Mouse (Mus musculus) intestine, embryonic 14.5 days (tissue): ENCODE measurements around the gene Clic6. TPM values are rescaled to one million over a fixed set of nuclear protein-coding genes. Genes with fewer than 3 reads are reported as not detected.

Experiments
- ATAC-seq: fragments of 200-750 bp; cut with Nextera tagmentation; replicated peaks from 2 replicates; pipeline ENCODE4 v1.8.0; 2017; ENCODE audit warnings: low read depth, moderate number of reproducible peaks, moderate TSS enrichment, moderate library complexity; ENCODE audit not compliant: low FRiP score, low TSS enrichment
- DNase-seq: peaks from one replicate; pipeline ENCODE4 v3.0.0-alpha.2; 2018; ENCODE audit warnings: low spot score
- H3K27ac ChIP-seq: fragments of 300-500 bp; sonication (generic); 2 replicates; pipeline ENCODE4 v1.5.1; 2014; ENCODE audit warnings: low read depth, mild to moderate bottlenecking, control low read depth
- H3K27me3 ChIP-seq: fragments of 300-500 bp; sonication (generic); replicated peaks from 2 replicates; pipeline ENCODE4 v1.6.1; 2014; ENCODE audit warnings: low read length, control low read depth; ENCODE audit not compliant: control insufficient read depth, insufficient read depth
- H3K36me3 ChIP-seq: fragments of 300-500 bp; sonication (generic); 2 replicates; pipeline ENCODE4 v1.6.1; 2014; ENCODE audit warnings: low read length, control low read depth; ENCODE audit not compliant: control insufficient read depth, insufficient read depth
- H3K4me1 ChIP-seq: fragments of 300-500 bp; sonication (generic); replicated peaks from 2 replicates; pipeline ENCODE4 v1.6.1; 2014; ENCODE audit warnings: low read length, control low read depth, mixed read lengths; ENCODE audit not compliant: control insufficient read depth, insufficient read depth
- H3K4me2 ChIP-seq: fragments of 300-500 bp; sonication (generic); 2 replicates; pipeline ENCODE4 v1.6.1; 2014; ENCODE audit warnings: low read length
- H3K4me3 ChIP-seq: fragments of 300-500 bp; sonication (generic); 2 replicates; pipeline ENCODE4 v1.5.1; 2014; ENCODE audit warnings: low read depth, low read length, control low read depth, mixed read lengths
- H3K9ac ChIP-seq: fragments of 300-500 bp; sonication (generic); 2 replicates; pipeline ENCODE4 v1.6.1; 2014; ENCODE audit warnings: mild to moderate bottlenecking, low read length
- H3K9me3 ChIP-seq: fragments of 300-500 bp; sonication (generic); 2 replicates; pipeline ENCODE4 v1.6.1; 2016; ENCODE audit warnings: low read length, control low read depth; ENCODE audit not compliant: control insufficient read depth
- WGBS: fragments of 180-500 bp; shearing (Covaris S2); extraction: QIAGEN DNeasy Blood & Tissue Kit; methylation state at CpG from one replicate; pipeline ENCODE4 v1.1.7; 2014; 5-methylcytosine and 5-hydroxymethylcytosine counted together
- polyA plus RNA-seq: library from polyadenylated mRNA; unstranded; fragments of >200 nt; fragmentation: Nextera tagmentation; extraction: Ambion mirVana; gene quantifications from 2 replicates; pipeline ENCODE4 v1.2.1, GENCODE M21; 2014

Gene Clic6
- polyA plus RNA-seq, 1 experiment from 2014 or later: 29.9 TPM

- DNase-seq: peak; percentile 76
- H3K9me3 ChIP-seq: no peaks in the 10 kb centered on the region
- 10% methylated on average over 23 of the region's 23 CpGs for WGBS
Observed at GRCm38 (mm10) chr16:92478561-92479150, 6.9 kb upstream of the Clic6 start.

DNA sequence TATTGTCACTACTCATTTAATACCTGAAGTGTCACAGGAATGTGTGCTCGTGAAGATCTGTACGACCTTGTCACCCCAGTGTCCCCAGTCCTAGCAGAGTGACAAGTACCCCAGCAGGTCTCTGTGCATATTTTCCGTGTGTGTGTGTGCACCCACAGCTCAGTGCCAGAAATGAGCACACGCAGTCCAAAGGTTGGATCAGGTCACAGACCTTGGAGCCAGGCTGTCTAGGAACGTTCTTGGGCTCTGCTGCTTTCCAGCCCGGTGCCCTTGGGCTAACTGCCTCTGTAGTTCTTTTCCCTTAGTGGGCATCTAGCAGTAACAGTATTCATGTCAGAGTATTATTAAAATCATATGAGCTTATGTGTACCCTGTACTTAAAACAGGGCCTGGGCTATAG is 1.6 kb downstream of the Clic6 start:
- ATAC-seq (no peak), DNase-seq (no peak)
- H3K27ac ChIP-seq: no peak overlapping the region
- no peak overlapping the region for H3K4me3 ChIP-seq
- H3K27me3 ChIP-seq: no peaks in the 10 kb centered on the region
- 72% methylated on average over 6 of the region's 6 CpGs for WGBS
- no peaks in the 10 kb centered on the region for H3K9me3 ChIP-seq
- H3K4me2 ChIP-seq: no peak overlapping the region
- no peaks in the 10 kb centered on the region for H3K36me3 ChIP-seq
- H3K9ac ChIP-seq: no peak overlapping the region
- no peaks in the 10 kb centered on the region for H3K4me1 ChIP-seq

More at GRCm38 (mm10) chr16:92478561-92479150, 6.9 kb upstream of the Clic6 start:
- no peak overlapping the region for H3K9ac ChIP-seq
- H3K4me1 ChIP-seq: no peaks in the 10 kb centered on the region
- peak overlapping the region; percentile 39 for H3K4me2 ChIP-seq
- 0 out of 2 replicates have a peak, but pooled peaks have one; percentile 42 for ATAC-seq
- H3K36me3 ChIP-seq: no peaks in the 10 kb centered on the region
- H3K27me3 ChIP-seq: peaks cover 7% of the 10 kb centered on the region; the same call in 1 of the 2 replicates
- H3K27ac ChIP-seq: no peak overlapping the region
- H3K4me3 ChIP-seq: peak overlapping the region; percentile 13; the same call in 1 of the 2 replicates

GRCm38 (mm10) chr16:92487489-92487888 is 2.0 kb downstream of the Clic6 start:
- Histone ChIP-seq H3K4me3 (no peak overlapping the region), H3K4me1 (no peaks in the 10 kb centered on the region), H3K4me2 (no peak overlapping the region), H3K36me3 (no peaks in the 10 kb centered on the region), H3K27me3 (no peaks in the 10 kb centered on the region), H3K9me3 (no peaks in the 10 kb centered on the region), H3K9ac (no peak overlapping the region), H3K27ac (no peak overlapping the region)
- DNase-seq (no peak), ATAC-seq (no peak)
- 58% methylated on average over 4 of the region's 4 CpGs for WGBS

- H3K9ac ChIP-seq: no peak overlapping the region
- no peak overlapping the region for H3K27ac ChIP-seq
- no peaks in the 10 kb centered on the region for H3K4me1 ChIP-seq
- 88% methylated on average over 5 of the region's 5 CpGs for WGBS
- no peaks in the 10 kb centered on the region for H3K27me3 ChIP-seq
- H3K4me2 ChIP-seq: no peak overlapping the region
- no peak overlapping the region for H3K4me3 ChIP-seq
- H3K36me3 ChIP-seq: no peaks in the 10 kb centered on the region
- H3K9me3 ChIP-seq: no peaks in the 10 kb centered on the region
- DNase-seq (no peak), ATAC-seq (no peak)
Observed at GRCm38 (mm10) chr16:92488456-92488855, 2.9 kb downstream of the Clic6 start.

- DNase-seq (peak; percentile 69), ATAC-seq (0 out of 2 replicates have a peak, but pooled peaks have one; percentile 42)
- Histone ChIP-seq H3K9ac (no peak overlapping the region), H3K9me3 (no peaks in the 10 kb centered on the region), H3K4me1 (no peaks in the 10 kb centered on the region), H3K4me3 (no peak overlapping the region), H3K27ac (peak overlapping the region; percentile 14), H3K36me3 (no peaks in the 10 kb centered on the region), H3K27me3 (no peaks in the 10 kb centered on the region), H3K4me2 (no peak overlapping the region)
- WGBS: 62% methylated on average over 9 of the region's 9 CpGs
Observed at GRCm38 (mm10) chr16:92489356-92489755, 3.8 kb downstream of the Clic6 start.

GRCm38 (mm10) chr16:92497851-92498588 is 12.5 kb downstream of the Clic6 start:
- peaks cover 9% of the 10 kb centered on the region for H3K4me1 ChIP-seq
- H3K27ac ChIP-seq: peak overlapping the region; percentile 64; the same call in 1 of the 2 replicates
- no peaks in the 10 kb centered on the region for H3K9me3 ChIP-seq
- 10% methylated on average over 26 of the region's 26 CpGs for WGBS
- H3K36me3 ChIP-seq: no peaks in the 10 kb centered on the region
- DNase-seq (no peak), ATAC-seq (no peak; the same call in 1 of the 2 replicates)
- peak overlapping the region; percentile 44 for H3K4me3 ChIP-seq
- H3K4me2 ChIP-seq: peak overlapping the region; percentile 87
- peaks cover 33% of the 10 kb centered on the region for H3K27me3 ChIP-seq
- peak overlapping the region; percentile 50 for H3K9ac ChIP-seq

GRCm38 (mm10) chr16:92498589-92498981 is 13.0 kb downstream of the Clic6 start:
- ATAC-seq: peak; percentile 65
- H3K27ac ChIP-seq: peak overlapping the region; percentile 64
- H3K36me3 ChIP-seq: no peaks in the 10 kb centered on the region
- WGBS: under 1% methylated on average over 34 of the region's 34 CpGs
- peaks cover 9% of the 10 kb centered on the region for H3K4me1 ChIP-seq
- peak overlapping the region; percentile 87 for H3K4me2 ChIP-seq
- H3K9me3 ChIP-seq: no peaks in the 10 kb centered on the region
- peak overlapping the region; percentile 50 for H3K9ac ChIP-seq
- peak; percentile 76 for DNase-seq
- H3K27me3 ChIP-seq: peaks cover 33% of the 10 kb centered on the region
- peak overlapping the region; percentile 44 for H3K4me3 ChIP-seq

DNA sequence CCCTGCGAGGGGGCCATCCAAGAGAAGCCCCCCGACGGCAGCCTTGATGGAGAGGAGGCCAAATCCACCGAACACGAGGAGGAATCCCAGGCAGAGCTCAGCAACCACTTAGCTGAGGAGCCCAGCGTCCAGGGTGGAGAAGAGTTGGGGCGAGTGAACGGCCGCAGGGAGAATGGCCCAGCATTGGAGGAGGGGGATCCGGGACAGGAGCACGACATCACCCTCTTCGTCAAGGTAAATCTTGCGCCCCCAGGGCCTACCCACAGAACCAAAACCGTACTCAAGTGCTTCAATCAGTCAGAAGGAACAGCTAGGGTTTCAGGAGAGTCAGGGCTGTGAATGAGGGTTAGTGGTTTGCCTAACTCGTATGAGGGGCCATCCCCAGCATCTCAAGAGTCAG is 13.8 kb downstream of the Clic6 start:
- 21% methylated on average over 15 of the region's 15 CpGs for WGBS
- DNase-seq (no peak), ATAC-seq (no peak)
- H3K36me3 ChIP-seq: no peaks in the 10 kb centered on the region
- H3K4me2 ChIP-seq: peak overlapping the region; percentile 87
- peaks cover 33% of the 10 kb centered on the region for H3K27me3 ChIP-seq
- H3K4me3 ChIP-seq: peak overlapping the region; percentile 44
- no peaks in the 10 kb centered on the region for H3K9me3 ChIP-seq
- H3K4me1 ChIP-seq: peaks cover 9% of the 10 kb centered on the region
- peak overlapping the region; percentile 50 for H3K9ac ChIP-seq
- H3K27ac ChIP-seq: no peak overlapping the region
